Mouse (Mus musculus) midbrain, embryonic 14.5 days (tissue): ENCODE measurements at regions not wholly inside any gene's neighbourhood (a gene's known extent, or its start where the extent isn't known, plus 50 kb on each side); places are given as distances from the start of the nearest gene placed in this dataset.

Experiments
- ATAC-seq: fragments of 200-750 bp; cut with Nextera tagmentation; 2 replicates; pipeline ENCODE4 v1.8.0; 2017; ENCODE audit warnings: moderate number of reproducible peaks, moderate library complexity; ENCODE audit not compliant: low FRiP score, low TSS enrichment
- DNase-seq: peaks from one replicate; pipeline ENCODE4 v3.0.0-alpha.2; 2015
- H3K27ac ChIP-seq: fragments of 300-500 bp; sonication (generic); replicated peaks from 2 replicates; pipeline ENCODE4 v1.5.1; 2014; ENCODE audit warnings: mild to moderate bottlenecking, low read depth, low read length, moderate library complexity
- H3K27me3 ChIP-seq: fragments of 300-500 bp; sonication (generic); 2 replicates; pipeline ENCODE4 v1.6.1; 2014; ENCODE audit warnings: low read length, control low read depth, mixed read lengths; ENCODE audit not compliant: control insufficient read depth, insufficient read depth
- H3K36me3 ChIP-seq: fragments of 300-500 bp; sonication (generic); 2 replicates; pipeline ENCODE4 v1.6.1; 2014; ENCODE audit warnings: low read length, control low read depth; ENCODE audit not compliant: control insufficient read depth, insufficient read depth
- H3K4me1 ChIP-seq: fragments of 300-500 bp; sonication (generic); 2 replicates; pipeline ENCODE4 v1.6.1; 2014; ENCODE audit warnings: mild to moderate bottlenecking, antibody characterized with exemption, low read length, control low read depth; ENCODE audit not compliant: control insufficient read depth, insufficient read depth
- H3K4me2 ChIP-seq: fragments of 300-500 bp; sonication (generic); 2 replicates; pipeline ENCODE4 v1.6.1; 2014; ENCODE audit warnings: mild to moderate bottlenecking, low read length, moderate library complexity
- H3K4me3 ChIP-seq: fragments of 300-500 bp; sonication (generic); replicated peaks from 2 replicates; pipeline ENCODE4 v1.5.1; 2014; ENCODE audit warnings: low read depth, low read length
- H3K9ac ChIP-seq: fragments of 300-500 bp; sonication (generic); replicated peaks from 2 replicates; pipeline ENCODE4 v1.6.1; 2014; ENCODE audit warnings: mild to moderate bottlenecking, low read length, moderate library complexity
- H3K9me3 ChIP-seq: fragments of 300-500 bp; sonication (generic); 2 replicates; pipeline ENCODE4 v1.6.1; 2016; ENCODE audit warnings: low read length, control low read depth, mixed read lengths; ENCODE audit not compliant: control insufficient read depth
- WGBS: fragments of 180-500 bp; shearing (Covaris S2); extraction: QIAGEN DNeasy Blood & Tissue Kit; methylation state at CpG from one replicate; pipeline ENCODE4 v1.1.7; 2014; 5-methylcytosine and 5-hydroxymethylcytosine counted together

DNA sequence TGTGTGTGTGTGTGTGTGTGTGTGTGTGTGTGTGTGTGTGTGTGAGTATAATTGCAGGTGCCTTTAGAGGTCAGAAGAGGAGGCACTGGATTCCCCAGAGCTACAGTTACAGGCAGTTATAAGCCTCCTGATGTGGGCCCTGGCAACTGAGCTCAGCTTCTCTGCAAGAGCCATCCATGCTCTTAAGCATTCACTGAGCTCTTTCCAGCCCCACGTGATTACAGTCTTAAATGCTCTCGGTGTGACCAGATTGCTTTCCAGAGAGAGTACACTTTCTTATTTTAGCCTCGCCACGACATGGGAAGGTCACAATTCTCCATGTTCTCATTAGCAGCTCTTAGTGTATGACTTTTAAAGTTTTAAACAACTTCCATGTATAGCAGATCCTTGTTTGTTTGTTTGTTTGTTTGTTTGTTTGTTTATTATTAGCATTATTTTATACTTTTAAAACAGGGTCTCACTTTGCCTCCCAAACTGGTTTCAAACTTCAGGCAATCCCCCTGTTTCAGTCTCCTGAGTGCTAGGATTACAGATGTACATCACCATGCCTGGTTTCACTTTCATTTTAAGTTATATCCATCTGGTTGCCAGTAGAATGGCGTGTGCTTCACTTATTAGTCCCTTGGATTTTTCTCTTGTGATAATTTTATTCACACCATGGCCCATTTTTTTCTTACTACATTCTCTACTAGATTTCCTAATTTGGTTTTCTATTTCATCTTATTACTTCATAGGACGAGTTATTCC, 58.9 kb upstream of the Lifr start:
- no peaks in the 10 kb centered on the region for H3K9me3 ChIP-seq
- no peaks in the 10 kb centered on the region for H3K4me1 ChIP-seq
- DNase-seq (peak; percentile 18), ATAC-seq (no peak)
- no peak overlapping the region for H3K4me2 ChIP-seq
- no peak overlapping the region for H3K9ac ChIP-seq
- H3K4me3 ChIP-seq = no peak overlapping the region
- H3K27ac ChIP-seq = no peak overlapping the region
- H3K36me3 ChIP-seq = no peaks in the 10 kb centered on the region
- 75% methylated on average over 6 of the region's 6 CpGs for WGBS
- no peaks in the 10 kb centered on the region for H3K27me3 ChIP-seq

DNA sequence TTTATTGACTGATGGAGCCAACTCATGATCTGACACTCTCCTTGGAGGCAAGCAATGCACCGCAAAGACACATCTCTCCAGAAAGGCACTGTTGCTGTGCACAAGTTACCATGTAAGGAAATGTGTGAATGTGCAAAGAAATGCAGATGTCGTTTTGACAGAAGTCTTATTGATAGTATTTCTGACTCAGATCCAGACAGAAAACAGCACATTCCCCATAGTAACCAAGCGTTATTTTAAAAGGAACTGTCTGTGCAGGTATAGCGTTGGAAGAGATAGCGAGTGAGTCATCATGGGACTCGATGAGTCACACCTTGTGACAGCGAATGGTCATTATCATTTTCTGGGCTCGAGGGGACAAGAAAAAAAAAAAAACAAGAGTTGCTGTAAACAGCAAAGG, 52.9 kb upstream of the Lifr start:
- DNase-seq (no peak), ATAC-seq (no peak)
- no peaks in the 10 kb centered on the region for H3K9me3 ChIP-seq
- H3K36me3 ChIP-seq = no peaks in the 10 kb centered on the region
- no peaks in the 10 kb centered on the region for H3K4me1 ChIP-seq
- H3K27ac ChIP-seq = no peak overlapping the region
- H3K4me2 ChIP-seq = no peak overlapping the region
- H3K27me3 ChIP-seq = no peaks in the 10 kb centered on the region
- H3K4me3 ChIP-seq = no peak overlapping the region
- H3K9ac ChIP-seq = no peak overlapping the region
- WGBS = 88% methylated on average over 8 of the region's 8 CpGs

DNA sequence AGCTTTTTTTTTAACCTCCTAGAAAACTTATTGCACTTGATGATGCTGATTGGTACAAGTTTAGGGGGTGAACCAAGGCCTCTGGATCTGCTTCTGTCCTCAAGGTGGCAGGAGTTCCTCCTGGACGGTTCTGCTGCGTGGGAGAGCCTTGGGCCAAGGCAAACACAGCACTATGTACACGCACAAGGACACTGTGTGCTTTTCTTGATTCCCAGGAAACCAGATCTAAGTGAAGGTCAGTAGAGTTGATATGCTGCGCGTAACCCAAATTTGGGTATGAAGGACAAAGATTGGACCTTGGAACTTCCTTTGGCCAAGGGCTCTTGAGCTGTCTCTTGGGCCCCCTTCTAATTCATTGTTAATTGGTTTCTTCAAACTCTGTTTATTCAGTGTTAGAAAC, 51.3 kb upstream of the Lifr start:
- DNase-seq (no peak), ATAC-seq (no peak)
- Histone ChIP-seq H3K9me3 (no peaks in the 10 kb centered on the region), H3K9ac (no peak overlapping the region), H3K4me3 (no peak overlapping the region), H3K27ac (no peak overlapping the region), H3K4me2 (no peak overlapping the region), H3K4me1 (no peaks in the 10 kb centered on the region), H3K36me3 (no peaks in the 10 kb centered on the region), H3K27me3 (no peaks in the 10 kb centered on the region)
- WGBS = 96% methylated on average over 5 of the region's 5 CpGs

DNA sequence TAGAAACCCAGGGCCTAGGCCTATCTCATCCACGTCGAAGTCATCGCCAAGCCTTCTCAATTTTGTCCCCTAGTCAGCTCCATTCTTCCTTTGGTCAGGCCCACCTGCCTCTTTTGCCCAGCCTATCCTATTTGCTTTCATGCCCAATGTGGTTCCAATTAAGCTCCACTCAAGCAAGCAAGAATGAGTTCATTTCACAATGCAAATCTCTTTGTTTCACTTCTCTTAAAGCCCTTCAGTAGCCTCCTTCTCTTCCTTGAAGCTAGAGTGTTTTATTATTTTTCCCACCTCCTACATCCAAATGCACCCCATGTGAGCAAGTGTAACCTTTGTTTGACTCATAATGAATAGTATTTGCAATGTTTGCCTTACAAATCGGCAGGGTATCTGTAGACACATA, 50.6 kb upstream of the Lifr start:
- no peak overlapping the region for H3K27ac ChIP-seq
- no peak overlapping the region for H3K4me2 ChIP-seq
- no peaks in the 10 kb centered on the region for H3K4me1 ChIP-seq
- no peak overlapping the region for H3K9ac ChIP-seq
- H3K27me3 ChIP-seq = no peaks in the 10 kb centered on the region
- no peak overlapping the region for H3K4me3 ChIP-seq
- WGBS = 71% methylated on average over 4 of the region's 4 CpGs
- DNase-seq (no peak), ATAC-seq (no peak)
- no peaks in the 10 kb centered on the region for H3K9me3 ChIP-seq
- H3K36me3 ChIP-seq = no peaks in the 10 kb centered on the region
